ENCODE assay signal across 11 mouse cellular contexts in genomic region chr2:110950432-110950803, GRCm38 (mm10). TPM values are rescaled to one million over a fixed set of nuclear protein-coding genes. Genes with fewer than 3 reads are reported as not detected.
A peak's percentile ranks its signal among the peaks of the same experiment; 100 is the strongest.
DNase-seq lines count a peak whose midpoint lies in the region; ATAC-seq and TF ChIP-seq lines count a peak whose summit lies in the region.
"Had no signal": no experiment of that assay in that cellular context is flagged by ENCODE, and none has a peak within 500 bp of the region (broad histone marks: within the 10 kb centered on the region; RNA-seq: fewer than 3 reads in every experiment).

No protein-coding gene starts in this region.

- H3K4me1 ChIP-seq in heart, embryonic 15.5 days (replicated peaks), result peaks cover 6% of the 10 kb centered on the region
- H3K4me1 ChIP-seq in heart, adult 2 months (ENCODE audit: control insufficient read depth, insufficient read depth, low read length), result no peaks in the 10 kb centered on the region
- no peaks in the 10 kb centered on the region for H3K4me1 ChIP-seq in embryonic facial prominence, embryonic 11.5 days (ENCODE audit: control insufficient read depth, insufficient read depth, low read length)
- H3K4me1 ChIP-seq in hindbrain, embryonic 14.5 days (replicated peaks; ENCODE audit: control insufficient read depth, insufficient read depth, low read length), result peaks cover 9% of the 10 kb centered on the region; the same call in 1 of the 2 replicates
- peaks cover 11% of the 10 kb centered on the region for H3K4me1 ChIP-seq in midbrain, embryonic 15.5 days

- no peak overlapping the region for H3K9ac ChIP-seq in heart, embryonic 15.5 days
- H3K9ac ChIP-seq in heart, adult 2 months (ENCODE audit: low read depth, low read length), result no peak overlapping the region
- no peak overlapping the region for H3K9ac ChIP-seq in embryonic facial prominence, embryonic 11.5 days (replicated peaks; ENCODE audit: low read length)
- 0 out of 2 replicates have a peak overlapping the region, but pooled peaks have one; percentile 58 for H3K9ac ChIP-seq in hindbrain, embryonic 14.5 days
- H3K9ac ChIP-seq in midbrain, embryonic 15.5 days, result peak overlapping the region; percentile 37; the same call in 1 of the 2 replicates

- intact Hi-C loops in heart, adult 2 months (cut with DNase I), result no loop called here

- no peak for TF ChIP-seq POLR2A in heart, adult 2 months (IDR thresholded peaks at IDR 0.05; ENCODE audit: insufficient read depth, low read depth, low read length)

- peak overlapping the region; percentile 37; the same call in 1 of the 2 replicates for H3K4me3 ChIP-seq in heart, embryonic 15.5 days
- no peak overlapping the region for H3K4me3 ChIP-seq in heart, adult 2 months
- H3K4me3 ChIP-seq in embryonic facial prominence, embryonic 11.5 days (ENCODE audit: low read depth, low read length), result no peak overlapping the region
- peak overlapping the region; percentile 36 for H3K4me3 ChIP-seq in hindbrain, embryonic 14.5 days (replicated peaks; ENCODE audit: low read length)
- peak overlapping the region; percentile 47 for H3K4me3 ChIP-seq in midbrain, embryonic 15.5 days

- no peak for ATAC-seq in heart, embryonic 15.5 days (replicated peaks; ENCODE audit: insufficient number of reproducible peaks, insufficient read depth, low FRiP score, low read depth)
- peak; percentile 10; the same call in 1 of the 2 replicates for ATAC-seq in embryonic facial prominence, embryonic 11.5 days (replicated peaks; ENCODE audit: insufficient number of reproducible peaks, low FRiP score, low TSS enrichment, low read depth)
- ATAC-seq in hindbrain, embryonic 14.5 days (ENCODE audit: low FRiP score), result peak; percentile 54; the same call in 1 of the 2 replicates
- no peak for ATAC-seq in midbrain, embryonic 15.5 days (replicated peaks)
- ATAC-seq: CD4-positive, CD25-positive, alpha-beta regulatory T cell, adult 4 months had no signal

- no peaks in the 10 kb centered on the region for H3K9me3 ChIP-seq in heart, embryonic 15.5 days (replicated peaks)
- no peaks in the 10 kb centered on the region for H3K9me3 ChIP-seq in embryonic facial prominence, embryonic 11.5 days (replicated peaks; ENCODE audit: control insufficient read depth, low read length)
- no peaks in the 10 kb centered on the region for H3K9me3 ChIP-seq in hindbrain, embryonic 14.5 days (ENCODE audit: control insufficient read depth, low read length)
- H3K9me3 ChIP-seq in midbrain, embryonic 15.5 days, result no peaks in the 10 kb centered on the region

- no peak for TF ChIP-seq CTCF in heart, adult 2 months (IDR thresholded peaks at IDR 0.05)

- WGBS in heart, embryonic 15.5 days, result 55% methylated on average over 3 of the region's 3 CpGs
- WGBS in heart, adult 2 months, result 56% methylated on average over 3 of the region's 3 CpGs
- WGBS in embryonic facial prominence, embryonic 11.5 days, result 67% methylated on average over 3 of the region's 3 CpGs
- WGBS in hindbrain, embryonic 14.5 days, result 67% methylated on average over 3 of the region's 3 CpGs
- 60% methylated on average over 3 of the region's 3 CpGs for WGBS in midbrain, embryonic 15.5 days

- no peak for TF ChIP-seq EP300 in heart, adult 2 months (IDR thresholded peaks at IDR 0.05; ENCODE audit: insufficient read depth, low read depth, low read length)

- no peaks in the 10 kb centered on the region for H3K27me3 ChIP-seq in heart, embryonic 15.5 days
- no peaks in the 10 kb centered on the region for H3K27me3 ChIP-seq in heart, adult 2 months (ENCODE audit: control insufficient read depth, insufficient read depth, low read length)
- no peaks in the 10 kb centered on the region for H3K27me3 ChIP-seq in embryonic facial prominence, embryonic 11.5 days (ENCODE audit: control insufficient read depth, insufficient read depth, low read length)
- H3K27me3 ChIP-seq in hindbrain, embryonic 14.5 days (ENCODE audit: control insufficient read depth, insufficient read depth, low read length), result no peaks in the 10 kb centered on the region
- no peaks in the 10 kb centered on the region for H3K27me3 ChIP-seq in midbrain, embryonic 15.5 days (replicated peaks)

- H3K27ac ChIP-seq in heart, embryonic 15.5 days, result no peak overlapping the region
- no peak overlapping the region for H3K27ac ChIP-seq in heart, adult 2 months
- no peak overlapping the region for H3K27ac ChIP-seq in embryonic facial prominence, embryonic 11.5 days (replicated peaks; ENCODE audit: low read depth, low read length)
- no peak overlapping the region for H3K27ac ChIP-seq in hindbrain, embryonic 14.5 days
- no peak overlapping the region for H3K27ac ChIP-seq in midbrain, embryonic 15.5 days

- H3K4me2 ChIP-seq in heart, embryonic 15.5 days, result peak overlapping the region; percentile 62
- peak overlapping the region; percentile 54 for H3K4me2 ChIP-seq in embryonic facial prominence, embryonic 11.5 days (ENCODE audit: low read depth, low read length)
- H3K4me2 ChIP-seq in hindbrain, embryonic 14.5 days (replicated peaks), result peak overlapping the region; percentile 65
- H3K4me2 ChIP-seq in midbrain, embryonic 15.5 days, result peak overlapping the region; percentile 74

- no peaks in the 10 kb centered on the region for H3K79me2 ChIP-seq in heart, adult 2 months (replicated peaks; ENCODE audit: control insufficient read depth, insufficient read depth, low read length)

- H3K36me3 ChIP-seq in heart, embryonic 15.5 days, result no peaks in the 10 kb centered on the region
- H3K36me3 ChIP-seq in heart, adult 2 months (ENCODE audit: control insufficient read depth, insufficient read depth, low read length), result no peaks in the 10 kb centered on the region
- H3K36me3 ChIP-seq in embryonic facial prominence, embryonic 11.5 days (replicated peaks; ENCODE audit: control insufficient read depth, insufficient read depth, low read depth, low read length), result no peaks in the 10 kb centered on the region
- H3K36me3 ChIP-seq in hindbrain, embryonic 14.5 days (replicated peaks; ENCODE audit: control insufficient read depth, insufficient read depth), result no peaks in the 10 kb centered on the region
- H3K36me3 ChIP-seq in midbrain, embryonic 15.5 days (replicated peaks), result no peaks in the 10 kb centered on the region

- DNase-seq in heart, adult 2 months, result no peak
- DNase-seq in embryonic facial prominence, embryonic 11.5 days (ENCODE audit: low spot score), result no peak
- no peak for DNase-seq in hindbrain, embryonic 14.5 days (ENCODE audit: low spot score)
- DNase-seq in thymus, adult 18-20 months, result no peak
- no peak for DNase-seq in ovary, adult 18-20 months (ENCODE audit: low spot score)
- no peak for DNase-seq in urinary bladder, adult 18-20 months (ENCODE audit: low spot score in 2 of 2)
- DNase-seq: spleen, adult 18-20 months had no signal

RNA-seq across cellular contexts. Expression of gene Ano3, which starts 0.3 kb away (rescaled TPM):
- 0.18 and 0.25 TPM in 2 replicates for polyA plus RNA-seq in heart, embryonic 15.5 days (2015; fragmentation: Nextera tagmentation; extraction: Ambion mirVana)
- under 1 TPM; 0.03 to 0.14 TPM for total RNA-seq in heart, adult 2 months (2021)
- 0.02 and 0.15 TPM in 2 replicates for polyA plus RNA-seq in heart, adult 2 months (2012; rRNA removed)
- 0.11 and 0.73 TPM in 2 replicates for polyA plus RNA-seq in embryonic facial prominence, embryonic 11.5 days (2014; fragmentation: Nextera tagmentation; extraction: Ambion mirVana)
- polyA plus RNA-seq in hindbrain, embryonic 14.5 days (2014; fragmentation: Nextera tagmentation; extraction: Ambion mirVana), result 0.79 and 1.4 TPM in 2 replicates
- 0.68 and 1.2 TPM in 2 replicates for polyA plus RNA-seq in midbrain, embryonic 15.5 days (2015; fragmentation: Nextera tagmentation; extraction: Ambion mirVana)
- total RNA-seq: common myeloid progenitor, adult 5-6 weeks had no signal

Comparison
In these comparisons a context has a peak if more than half of its experiments do, and no peak if none do; other contexts are left out.
1. H3K4me3 ChIP-seq: peak in heart, embryonic 15.5 days (single experiment), hindbrain, embryonic 14.5 days (single experiment) and midbrain, embryonic 15.5 days (single experiment); none in heart, adult 2 months (single experiment) and embryonic facial prominence, embryonic 11.5 days (single experiment).
2. ATAC-seq: peak in embryonic facial prominence, embryonic 11.5 days (single experiment) and hindbrain, embryonic 14.5 days (single experiment); none in heart, embryonic 15.5 days (single experiment) and midbrain, embryonic 15.5 days (single experiment).
3. H3K9ac ChIP-seq: peak in hindbrain, embryonic 14.5 days (single experiment) and midbrain, embryonic 15.5 days (single experiment); none in heart, embryonic 15.5 days (single experiment), heart, adult 2 months (single experiment) and embryonic facial prominence, embryonic 11.5 days (single experiment).
4. Peak in every context shown above with its lines, with median percentiles within 50 percentile points of each other: H3K4me2 ChIP-seq.